Mouse (Mus musculus) small intestine, adult 2 months (tissue): ENCODE measurements around the gene Bcas2. TPM values are rescaled to one million over a fixed set of nuclear protein-coding genes. Genes with fewer than 3 reads are reported as not detected.
A peak's percentile ranks its signal among the peaks of the same experiment; 100 is the strongest.

ENCODE experiments used
- H3K27ac ChIP-seq: fragments of 200-500 bp; 2 replicates; pipeline ENCODE4 v1.5.1; 2012; ENCODE audit warnings: low read depth, low read length, control low read depth, inconsistent platforms; ENCODE audit not compliant: insufficient read depth
- H3K27me3 ChIP-seq: fragments of 200-500 bp; 2 replicates; pipeline ENCODE4 v1.6.1; 2012; ENCODE audit warnings: mild to moderate bottlenecking, moderate library complexity, low read length, inconsistent platforms; ENCODE audit not compliant: control insufficient read depth, insufficient read depth
- H3K36me3 ChIP-seq: fragments of 200-500 bp; 2 replicates; pipeline ENCODE4 v1.6.1; 2012; ENCODE audit warnings: mild to moderate bottlenecking, low read length, control low read depth, inconsistent platforms; ENCODE audit not compliant: control insufficient read depth, insufficient read depth
- H3K4me1 ChIP-seq: fragments of 200-500 bp; 2 replicates; pipeline ENCODE4 v1.6.1; 2012; ENCODE audit warnings: low read length, inconsistent platforms, mixed read lengths; ENCODE audit not compliant: control insufficient read depth, insufficient read depth, insufficient read length
- H3K4me3 ChIP-seq: fragments of 200-500 bp; 2 replicates; pipeline ENCODE4 v1.5.1; 2012; ENCODE audit warnings: low read depth, mild to moderate bottlenecking, control low read depth, inconsistent platforms, low read length, moderate library complexity
- CTCF ChIP-seq: fragments of 200-500 bp; IDR thresholded peaks from 2 replicates; pipeline ENCODE4 v1.5.1; 2012; ENCODE audit warnings: low read depth, mild to moderate bottlenecking, control low read depth, inconsistent platforms, low read length, moderate library complexity, mixed read lengths; ENCODE audit not compliant: insufficient replicate concordance, insufficient read length; ENCODE audit errors: extremely low read depth
- POLR2A ChIP-seq: fragments of 200-500 bp; IDR thresholded peaks from 2 replicates; pipeline ENCODE4 v1.6.1; 2012; ENCODE audit warnings: low read depth, mild to moderate bottlenecking, control low read depth, inconsistent platforms, low read length, moderate library complexity
- WGBS: fragments of 180-500 bp; shearing (Covaris S2); methylation state at CpG from one replicate; pipeline ENCODE4 v1.1.7; 2018; 5-methylcytosine and 5-hydroxymethylcytosine counted together
- polyA plus RNA-seq: library from polyadenylated mRNA; depleted of rRNA; stranded (reverse); fragments of >200 nt; gene quantifications from 2 replicates; pipeline ENCODE4 v1.2.3, GENCODE M21; 2012; rRNA removed

Gene Bcas2
- polyA plus RNA-seq, 1 experiment, result 10.2 TPM

DNA sequence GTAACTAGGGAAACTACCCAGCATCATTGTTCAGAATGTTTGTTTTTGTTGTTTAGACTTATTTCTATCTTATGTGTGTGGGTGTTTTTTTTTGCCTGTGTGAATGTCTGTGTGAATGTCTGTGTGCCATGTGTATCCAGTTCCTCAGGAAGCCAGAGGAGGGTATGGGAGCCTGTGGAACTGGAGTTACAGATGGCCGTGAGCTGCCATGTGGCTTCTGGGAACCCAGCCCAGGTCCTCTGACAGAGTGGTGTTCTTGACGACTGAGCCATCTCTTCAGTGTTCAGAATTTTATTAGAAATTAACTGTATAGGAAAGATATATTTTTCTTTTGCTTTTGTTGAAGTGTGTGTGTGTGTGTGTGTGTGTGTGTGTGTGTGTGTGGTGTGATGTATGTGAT is 50.0 kb downstream of the Bcas2 start:
- Histone ChIP-seq H3K36me3 (no peaks in the 10 kb centered on the region), H3K27ac (no peak overlapping the region), H3K27me3 (no peaks in the 10 kb centered on the region), H3K4me3 (no peak overlapping the region), H3K4me1 (no peaks in the 10 kb centered on the region)
- TF ChIP-seq CTCF (no peak), POLR2A (no peak)
- 84% methylated on average over 2 of the region's 2 CpGs for WGBS

GRCm38 (mm10) chr3:103223752-103224151 is 52.3 kb downstream of the Bcas2 start:
- TF ChIP-seq CTCF, result peak; percentile 46; the same call in 1 of the 2 replicates
- TF ChIP-seq POLR2A, result no peak
- H3K4me3 ChIP-seq, result no peak overlapping the region
- no peaks in the 10 kb centered on the region for H3K4me1 ChIP-seq
- H3K27me3 ChIP-seq, result no peaks in the 10 kb centered on the region
- WGBS, result 77% methylated on average over 4 of the region's 4 CpGs
- H3K36me3 ChIP-seq, result no peaks in the 10 kb centered on the region
- H3K27ac ChIP-seq, result no peak overlapping the region

DNA sequence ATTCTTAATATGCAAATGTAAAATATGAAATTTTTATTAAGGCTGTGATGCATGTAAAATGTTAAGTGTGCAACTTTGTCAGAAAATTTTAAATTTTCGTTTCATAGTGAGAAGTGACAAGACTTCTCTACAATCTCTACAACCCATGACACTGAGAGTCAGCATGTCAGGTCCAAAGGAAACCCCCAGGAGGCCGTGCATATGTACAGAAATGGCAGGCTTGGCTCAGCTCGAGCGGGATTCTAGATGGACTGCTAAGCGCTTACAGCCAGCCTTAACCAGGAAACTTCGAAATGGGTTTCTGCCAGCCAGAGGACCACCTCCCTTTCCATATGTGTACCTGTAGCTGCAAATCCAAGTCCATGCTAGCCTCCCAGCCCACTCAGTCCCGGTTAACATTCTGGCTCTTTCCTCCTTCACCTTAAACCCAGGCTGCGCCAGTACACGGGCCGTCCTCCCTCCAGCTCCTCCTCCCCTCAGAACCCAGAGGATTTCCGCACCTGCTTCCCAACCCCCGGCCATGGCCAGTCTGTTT is 52.8 kb downstream of the Bcas2 start:
- Histone ChIP-seq H3K27ac (no peak overlapping the region), H3K4me3 (no peak overlapping the region), H3K4me1 (no peaks in the 10 kb centered on the region), H3K27me3 (no peaks in the 10 kb centered on the region), H3K36me3 (no peaks in the 10 kb centered on the region)
- 86% methylated on average over 12 of the region's 12 CpGs for whole genome bisulfite sequencing
- TF ChIP-seq POLR2A (no peak), CTCF (no peak)

DNA sequence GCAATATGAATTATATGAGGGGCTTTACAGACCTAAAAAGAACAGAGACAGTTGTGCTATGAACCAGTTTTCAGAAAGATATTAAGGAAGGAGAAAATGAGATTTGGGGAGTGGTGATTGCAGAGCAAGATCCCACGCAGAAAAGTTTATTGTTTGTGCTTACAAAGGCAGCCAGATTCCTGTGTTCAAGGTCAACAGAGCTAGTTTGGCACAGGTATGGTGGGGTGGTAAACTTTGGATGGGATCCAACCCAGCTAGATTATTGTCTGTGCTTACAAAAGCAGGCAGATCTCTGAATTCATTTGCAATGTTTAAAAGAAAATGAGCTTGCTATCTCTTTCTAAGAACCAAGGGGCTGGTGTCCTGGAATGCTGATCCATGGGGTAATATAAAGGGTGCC is 56.3 kb downstream of the Bcas2 start:
- Histone ChIP-seq H3K36me3 (no peaks in the 10 kb centered on the region), H3K4me3 (no peak overlapping the region), H3K4me1 (no peaks in the 10 kb centered on the region), H3K27me3 (no peaks in the 10 kb centered on the region), H3K27ac (no peak overlapping the region)
- 80% methylated on average over 1 of the region's 1 CpGs for WGBS
- no peak for TF ChIP-seq POLR2A
- no peak for TF ChIP-seq CTCF

Other genes starting within 250 kb of the Bcas2 start
- gene Sycp1, start 235.6 kb upstream of the Bcas2 start, polyA plus RNA-seq, result not detected in 2 replicates
- not detected in 2 replicates for gene Nr1h5, start 207.5 kb upstream of the Bcas2 start, polyA plus RNA-seq
- 5.1 and 10.8 TPM in 2 replicates for gene Sike1, start 175.9 kb upstream of the Bcas2 start, polyA plus RNA-seq
- gene Csde1, start 151.2 kb upstream of the Bcas2 start, polyA plus RNA-seq, result 4.1 and 9.2 TPM in 2 replicates
- 5.2 and 8.6 TPM in 2 replicates for gene Nras, start 113.4 kb upstream of the Bcas2 start, polyA plus RNA-seq
- gene Ampd1, start 97.6 kb upstream of the Bcas2 start, polyA plus RNA-seq, result not detected in 2 replicates
- 0.08 and 0.15 TPM in 2 replicates for gene Dennd2c, start 69.1 kb upstream of the Bcas2 start, polyA plus RNA-seq
- 2.3 and 4.7 TPM in 2 replicates for gene Trim33, start 107.6 kb downstream of the Bcas2 start, polyA plus RNA-seq